Mouse (Mus musculus): ENCODE measurements at regions not wholly inside any gene's neighbourhood (a gene's known extent, or its start where the extent isn't known, plus 50 kb on each side); places are given as distances from the start of the nearest gene placed in this dataset.
"Not testable (repeated sequence)": the region's sequence is repeated elsewhere in the genome, so short reads cannot be mapped to it uniquely, and the experiment has no call there.

DNA sequence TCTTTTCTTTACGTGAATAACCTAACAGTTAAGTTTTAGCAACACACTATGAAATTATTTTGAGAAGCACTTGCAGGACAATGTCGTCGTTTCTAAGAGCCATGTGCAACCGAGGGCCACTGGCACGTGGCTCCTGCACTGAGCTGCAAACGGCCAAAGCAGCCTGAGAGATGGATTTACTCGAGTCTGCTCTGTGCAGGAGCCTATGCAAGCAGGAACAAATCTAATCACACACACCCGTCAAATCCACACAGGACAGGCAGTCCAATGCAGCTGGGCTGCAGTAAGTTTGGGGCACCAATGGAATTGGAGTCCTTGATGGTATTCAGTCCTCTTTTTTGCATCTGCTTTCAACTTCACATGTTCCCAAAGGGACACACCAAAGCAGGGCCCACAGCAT, 118.8 kb upstream of the Cpne8 start:
- no peak for TF ChIP-seq CTCF (IDR thresholded peaks at IDR 0.05)
- DNase-seq (ENCODE audit: extremely low spot score in 1 of 2, low spot score in 2 of 2) = no peak
- no peak overlapping the region for H3K4me3 ChIP-seq
- H3K27ac ChIP-seq = no peak overlapping the region
- intact Hi-C loops (cut with DNase I) = no loop called here

GRCm38 (mm10) chr15:90789941-90790340, 110.7 kb upstream of the Cpne8 start:
- no peak overlapping the region for H3K4me3 ChIP-seq
- no peak for DNase-seq (ENCODE audit: extremely low spot score in 1 of 2, low spot score in 2 of 2)
- intact Hi-C loops (cut with DNase I) = no loop called here
- TF ChIP-seq CTCF (IDR thresholded peaks at IDR 0.05) = no peak
- no peak overlapping the region for H3K27ac ChIP-seq

DNA sequence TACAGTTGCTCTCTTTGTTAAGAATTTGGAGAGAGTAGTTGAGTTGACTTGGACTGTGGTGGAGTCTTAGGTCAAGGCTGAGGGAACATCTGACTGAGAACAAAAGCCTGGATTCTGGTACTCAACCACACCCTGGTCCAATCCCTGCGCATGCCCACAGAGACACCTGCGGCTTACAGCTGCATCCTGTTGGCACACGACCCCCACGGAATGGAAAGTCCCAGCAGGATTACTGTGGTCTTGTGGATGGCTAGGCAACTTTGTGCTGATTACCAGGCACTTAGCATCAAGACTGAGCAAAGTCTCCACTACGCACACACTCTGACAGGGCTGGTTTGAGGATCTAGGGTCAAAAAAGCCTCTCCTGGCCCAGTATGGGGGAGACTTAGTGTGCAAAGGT, 105.5 kb upstream of the Cpne8 start:
- Histone ChIP-seq H3K27ac (no peak overlapping the region), H3K4me3 (no peak overlapping the region)
- intact Hi-C loops (cut with DNase I) = no loop called here
- no peak for DNase-seq (ENCODE audit: extremely low spot score in 1 of 2, low spot score in 2 of 2)
- TF ChIP-seq CTCF (IDR thresholded peaks at IDR 0.05) = no peak

GRCm38 (mm10) chr15:90767521-90767920, 88.3 kb upstream of the Cpne8 start:
- intact Hi-C loops (cut with DNase I) = no loop called here
- DNase-seq (ENCODE audit: extremely low spot score in 1 of 2, low spot score in 2 of 2) = no peak
- no peak overlapping the region for H3K4me3 ChIP-seq
- H3K27ac ChIP-seq = no peak overlapping the region
- no peak for TF ChIP-seq CTCF (IDR thresholded peaks at IDR 0.05)

- intact Hi-C loops (cut with DNase I); DNase-seq (ENCODE audit: extremely low spot score in 1 of 2, low spot score in 2 of 2): not testable (repeated sequence)
These were observed 85.3 kb upstream of the Cpne8 start for GRCm38 (mm10) chr15:90764501-90764900.

DNA sequence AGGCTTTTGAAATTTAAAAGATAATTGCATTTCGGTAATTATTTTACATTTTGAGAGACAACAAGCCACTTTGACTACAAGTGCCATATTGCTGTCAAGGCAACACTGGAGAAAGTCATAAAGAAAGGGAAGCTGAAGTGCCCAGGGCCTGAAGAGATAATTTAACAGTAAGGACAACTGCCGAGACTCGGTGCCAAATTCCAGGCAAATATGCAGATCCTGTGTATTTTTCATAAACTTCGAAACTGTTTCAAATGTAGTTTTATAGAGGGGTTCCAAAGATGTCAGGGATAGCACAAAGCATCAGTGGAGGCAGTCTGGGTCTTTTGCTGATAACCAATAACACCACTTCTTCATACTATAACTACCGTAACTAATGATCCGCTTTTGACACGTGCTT, 54.7 kb upstream of the Cpne8 start:
- no peak overlapping the region for H3K4me3 ChIP-seq
- no peak for DNase-seq (ENCODE audit: extremely low spot score in 1 of 2, low spot score in 2 of 2)
- intact Hi-C loops (cut with DNase I) = no loop called here
- TF ChIP-seq CTCF (IDR thresholded peaks at IDR 0.05) = no peak
- H3K27ac ChIP-seq = no peak overlapping the region

More at GRCm38 (mm10) chr15:90764501-90764900, 85.3 kb upstream of the Cpne8 start:
- H3K27ac ChIP-seq, H3K4me3 ChIP-seq: not testable (repeated sequence)
